Mouse (Mus musculus) limb, embryonic 10.5 days (tissue): ENCODE data around the gene Sptbn4. TPM values are rescaled to one million over a fixed set of nuclear protein-coding genes. Genes with fewer than 3 reads are reported as not detected.
A peak's percentile ranks its signal among the peaks of the same experiment; 100 is the strongest.

Experiments used
- DNase-seq: peaks from one replicate; pipeline ENCODE4 v3.0.0-alpha.2; 2017; ENCODE audit warnings: low spot score
- H3K27ac ChIP-seq: fragments of 300-500 bp; sonication (generic); 2 replicates; pipeline ENCODE4 v1.5.1; 2016; ENCODE audit warnings: mild to moderate bottlenecking
- H3K27me3 ChIP-seq: fragments of 300-500 bp; sonication (generic); 2 replicates; pipeline ENCODE4 v1.6.1; 2016; ENCODE audit warnings: low read depth, mild to moderate bottlenecking; ENCODE audit not compliant: poor library complexity, severe bottlenecking
- H3K36me3 ChIP-seq: fragments of 300-500 bp; sonication (generic); 2 replicates; pipeline ENCODE4 v1.6.1; 2016; ENCODE audit warnings: mild to moderate bottlenecking, moderate library complexity
- H3K4me1 ChIP-seq: fragments of 300-500 bp; sonication (generic); 2 replicates; pipeline ENCODE4 v1.6.1; 2016
- H3K4me3 ChIP-seq: fragments of 300-500 bp; sonication (generic); 2 replicates; pipeline ENCODE4 v1.5.1; 2016; ENCODE audit warnings: mild to moderate bottlenecking, moderate library complexity
- H3K9me3 ChIP-seq: fragments of 300-500 bp; sonication (generic); replicated peaks from 2 replicates; pipeline ENCODE4 v1.6.1; 2016; ENCODE audit warnings: mild to moderate bottlenecking
- WGBS: fragments of 180-500 bp; shearing (Covaris S2); methylation state at CpG from one replicate; pipeline ENCODE4 v1.1.7; 2016; 5-methylcytosine and 5-hydroxymethylcytosine counted together
- polyA plus RNA-seq: library from polyadenylated mRNA; unstranded; fragments of >200 nt; fragmentation: Nextera tagmentation; extraction: Ambion mirVana; gene quantifications from 2 replicates; pipeline ENCODE4 v1.2.1, GENCODE M21; 2016

The Sptbn4 gene
- polyA plus RNA-seq, 1 experiment from 2014 or later, result 0.15 TPM

- H3K36me3 ChIP-seq, result no peaks in the 10 kb centered on the region
- 83% methylated on average over 4 of the region's 4 CpGs for WGBS
- H3K4me3 ChIP-seq, result no peak overlapping the region
- no peak for DNase-seq
- H3K9me3 ChIP-seq, result no peaks in the 10 kb centered on the region
- H3K4me1 ChIP-seq, result peaks cover 37% of the 10 kb centered on the region
- no peaks in the 10 kb centered on the region for H3K27me3 ChIP-seq
- H3K27ac ChIP-seq, result no peak overlapping the region
These were observed 36.4 kb upstream of the Sptbn4 start for GRCm38 (mm10) chr7:27483860-27484259.

GRCm38 (mm10) chr7:27481627-27481969 is 34.1 kb upstream of the Sptbn4 start:
- peak overlapping the region; percentile 82 for H3K27ac ChIP-seq
- H3K27me3 ChIP-seq, result no peaks in the 10 kb centered on the region
- peak; percentile 88 for DNase-seq
- H3K9me3 ChIP-seq, result no peaks in the 10 kb centered on the region
- H3K4me1 ChIP-seq, result peaks cover 31% of the 10 kb centered on the region
- H3K4me3 ChIP-seq, result peak overlapping the region; percentile 47
- 0% methylated on average over 11 of the region's 12 CpGs for WGBS
- H3K36me3 ChIP-seq, result peaks cover 18% of the 10 kb centered on the region

GRCm38 (mm10) chr7:27480927-27481626 is 33.6 kb upstream of the Sptbn4 start:
- 12% methylated on average over 11 of the region's 11 CpGs for WGBS

GRCm38 (mm10) chr7:27480506-27480905 is 33.0 kb upstream of the Sptbn4 start:
- Histone ChIP-seq H3K36me3 (peaks cover 28% of the 10 kb centered on the region), H3K4me1 (peaks cover 29% of the 10 kb centered on the region), H3K4me3 (0 out of 2 replicates have a peak overlapping the region, but pooled peaks have one; percentile 47), H3K9me3 (no peaks in the 10 kb centered on the region), H3K27me3 (no peaks in the 10 kb centered on the region), H3K27ac (peak overlapping the region; percentile 82)
- DNase-seq, result no peak
- WGBS, result 72% methylated on average over 3 of the region's 3 CpGs

More at GRCm38 (mm10) chr7:27480927-27481626, 33.6 kb upstream of the Sptbn4 start:
- no peaks in the 10 kb centered on the region for H3K27me3 ChIP-seq
- peaks cover 24% of the 10 kb centered on the region for H3K36me3 ChIP-seq
- H3K4me1 ChIP-seq, result peaks cover 29% of the 10 kb centered on the region
- H3K27ac ChIP-seq, result peak overlapping the region; percentile 82
- H3K9me3 ChIP-seq, result no peaks in the 10 kb centered on the region
- peak overlapping the region; percentile 47 for H3K4me3 ChIP-seq
- DNase-seq, result no peak

GRCm38 (mm10) chr7:27479750-27480149 is 32.3 kb upstream of the Sptbn4 start:
- WGBS, result 85% methylated on average over 1 of the region's 1 CpGs
- peaks cover 28% of the 10 kb centered on the region for H3K36me3 ChIP-seq
- H3K9me3 ChIP-seq, result no peaks in the 10 kb centered on the region
- H3K27me3 ChIP-seq, result no peaks in the 10 kb centered on the region
- H3K4me3 ChIP-seq, result no peak overlapping the region
- DNase-seq, result no peak
- peaks cover 35% of the 10 kb centered on the region for H3K4me1 ChIP-seq
- H3K27ac ChIP-seq, result no peak overlapping the region

- no peak for DNase-seq
- WGBS, result 83% methylated on average over 7 of the region's 7 CpGs
- H3K27me3 ChIP-seq, result no peaks in the 10 kb centered on the region
- no peaks in the 10 kb centered on the region for H3K9me3 ChIP-seq
- H3K4me1 ChIP-seq, result peaks cover 35% of the 10 kb centered on the region
- no peak overlapping the region for H3K27ac ChIP-seq
- peaks cover 28% of the 10 kb centered on the region for H3K36me3 ChIP-seq
- H3K4me3 ChIP-seq, result no peak overlapping the region
These were observed 31.1 kb upstream of the Sptbn4 start for GRCm38 (mm10) chr7:27478561-27478960.

- H3K4me1 ChIP-seq, result peaks cover 27% of the 10 kb centered on the region
- no peaks in the 10 kb centered on the region for H3K27me3 ChIP-seq
- DNase-seq, result no peak
- no peak overlapping the region for H3K4me3 ChIP-seq
- WGBS, result 94% methylated on average over 14 of the region's 14 CpGs
- peaks cover 28% of the 10 kb centered on the region for H3K36me3 ChIP-seq
- no peak overlapping the region for H3K27ac ChIP-seq
- no peaks in the 10 kb centered on the region for H3K9me3 ChIP-seq
These were observed 28.7 kb upstream of the Sptbn4 start for GRCm38 (mm10) chr7:27476098-27476635.

GRCm38 (mm10) chr7:27475596-27475995 is 28.1 kb upstream of the Sptbn4 start:
- no peak for DNase-seq
- no peaks in the 10 kb centered on the region for H3K9me3 ChIP-seq
- H3K4me1 ChIP-seq, result peaks cover 22% of the 10 kb centered on the region
- H3K36me3 ChIP-seq, result peaks cover 28% of the 10 kb centered on the region
- H3K4me3 ChIP-seq, result 0 out of 2 replicates have a peak overlapping the region, but pooled peaks have one; percentile 82
- WGBS, result 95% methylated on average over 2 of the region's 2 CpGs
- peak overlapping the region; percentile 91; the same call in 1 of the 2 replicates for H3K27ac ChIP-seq
- no peaks in the 10 kb centered on the region for H3K27me3 ChIP-seq

- Histone ChIP-seq H3K4me1 (peaks cover 20% of the 10 kb centered on the region), H3K36me3 (peaks cover 28% of the 10 kb centered on the region), H3K27me3 (no peaks in the 10 kb centered on the region), H3K27ac (peak overlapping the region; percentile 91), H3K4me3 (peak overlapping the region; percentile 82), H3K9me3 (no peaks in the 10 kb centered on the region)
- WGBS, result under 1% methylated on average over 23 of the region's 23 CpGs
- DNase-seq, result peak; percentile 94
These were observed 27.0 kb upstream of the Sptbn4 start for GRCm38 (mm10) chr7:27474490-27474954.

- Histone ChIP-seq H3K36me3 (peaks cover 28% of the 10 kb centered on the region), H3K4me3 (peak overlapping the region; percentile 82), H3K4me1 (peaks cover 20% of the 10 kb centered on the region), H3K27ac (peak overlapping the region; percentile 91), H3K27me3 (no peaks in the 10 kb centered on the region), H3K9me3 (no peaks in the 10 kb centered on the region)
- no peak for DNase-seq
- WGBS, result under 1% methylated on average over 34 of the region's 34 CpGs
These were observed 26.5 kb upstream of the Sptbn4 start for GRCm38 (mm10) chr7:27473835-27474489.

- DNase-seq, result peak; percentile 98
- Histone ChIP-seq H3K36me3 (peaks cover 25% of the 10 kb centered on the region), H3K27ac (peak within 1 kb of the TSS; percentile 91), H3K27me3 (no peaks in the 10 kb centered on the region), H3K4me3 (peak within 1 kb of the TSS; percentile 82), H3K4me1 (peaks cover 18% of the 10 kb centered on the region), H3K9me3 (no peaks in the 10 kb centered on the region)
- under 1% methylated on average over 36 of the region's 36 CpGs for WGBS
These were observed 25.8 kb upstream of the Sptbn4 start, which contains the start of gene Sertad3 for GRCm38 (mm10) chr7:27473156-27473834. TSS of gene Sertad3 (plus strand) at chr7:27473768.

GRCm38 (mm10) chr7:27472596-27472995 is 25.1 kb upstream of the Sptbn4 start:
- Histone ChIP-seq H3K9me3 (no peaks in the 10 kb centered on the region), H3K27me3 (no peaks in the 10 kb centered on the region), H3K36me3 (peaks cover 19% of the 10 kb centered on the region), H3K4me1 (peaks cover 13% of the 10 kb centered on the region), H3K4me3 (peak overlapping the region; percentile 82), H3K27ac (peak overlapping the region; percentile 91)
- 55% methylated on average over 7 of the region's 7 CpGs for WGBS
- DNase-seq, result no peak
